Mouse (Mus musculus) c-Kit-negative CD71-positive TER-119-positive erythroid progenitor cells, embryonic 14.5 days (primary cell): Measurements from ENCODE around the gene Ccdc155.
A peak's percentile ranks its signal among the peaks of the same experiment; 100 is the strongest.

Source experiments
- DNase-seq: peaks from one replicate; pipeline ENCODE4 v3.0.0-alpha.2; 2013; ENCODE audit warnings: low read depth, low spot score

Ccdc155 gene

GRCm38 (mm10) chr7:45226421-45226820, 21.7 kb upstream of the Ccdc155 start:
- no peak for DNase-seq

GRCm38 (mm10) chr7:45224826-45225225, 20.1 kb upstream of the Ccdc155 start:
- no peak for DNase-seq

- no peak for DNase-seq
Measured at GRCm38 (mm10) chr7:45221680-45222079, 17.0 kb upstream of the Ccdc155 start.

GRCm38 (mm10) chr7:45216442-45217183, 11.9 kb upstream of the Ccdc155 start:
- DNase-seq: no peak

- DNase-seq: no peak
Measured at GRCm38 (mm10) chr7:45215673-45216441, 11.2 kb upstream of the Ccdc155 start, which contains the start of gene Tead2. Tead2 (plus strand) TSS chr7:45215753.

GRCm38 (mm10) chr7:45213708-45214107, 9.0 kb upstream of the Ccdc155 start:
- no peak for DNase-seq

- peak; percentile 5 for DNase-seq
Measured at GRCm38 (mm10) chr7:45212356-45212755, 7.7 kb upstream of the Ccdc155 start.

GRCm38 (mm10) chr7:45211851-45212251, 7.2 kb upstream of the Ccdc155 start, which contains the start of gene Dkkl1:
Dkkl1 (minus strand) TSS chr7:45212147.
- peak; percentile 52 for DNase-seq

GRCm38 (mm10) chr7:45211070-45211469, 6.4 kb upstream of the Ccdc155 start:
- no peak for DNase-seq

GRCm38 (mm10) chr7:45208260-45208659, 3.6 kb upstream of the Ccdc155 start:
- no peak for DNase-seq

- no peak for DNase-seq
Measured at GRCm38 (mm10) chr7:45202654-45203053, 2.0 kb downstream of the Ccdc155 start.

GRCm38 (mm10) chr7:45198961-45199360, 5.7 kb downstream of the Ccdc155 start:
- no peak for DNase-seq

- DNase-seq: no peak
Measured at GRCm38 (mm10) chr7:45198435-45198834, 6.3 kb downstream of the Ccdc155 start.

GRCm38 (mm10) chr7:45196994-45197393, 7.7 kb downstream of the Ccdc155 start:
- DNase-seq: no peak

- DNase-seq: no peak
Measured at GRCm38 (mm10) chr7:45196176-45196535, 8.5 kb downstream of the Ccdc155 start.

GRCm38 (mm10) chr7:45195341-45196175, 9.1 kb downstream of the Ccdc155 start:
- no peak for DNase-seq

GRCm38 (mm10) chr7:45193871-45194785, 10.6 kb downstream of the Ccdc155 start:
- DNase-seq: no peak

GRCm38 (mm10) chr7:45193406-45193805, 11.3 kb downstream of the Ccdc155 start:
- no peak for DNase-seq

GRCm38 (mm10) chr7:45192585-45193310, 11.9 kb downstream of the Ccdc155 start:
- no peak for DNase-seq

- DNase-seq: no peak
Measured at GRCm38 (mm10) chr7:45191803-45192363, 12.8 kb downstream of the Ccdc155 start.
